Mouse (Mus musculus) MEL (cell line): ENCODE measurements around the gene Usp33.

ENCODE experiments used
- CTCF ChIP-seq, 3 experiments: IDR thresholded peaks in 2 of 3; conservative IDR thresholded peaks in 1 of 3; 2 replicates each; pipeline ENCODE4 v1.5.1; 2011 to 2012; ENCODE audit warnings: low read length in 3 of 3, low read depth in 2 of 3, mild to moderate bottlenecking in 2 of 3, improper control_type of control experiment in 1 of 3, inconsistent platforms in 1 of 3, mixed read lengths in 1 of 3, moderate library complexity in 1 of 3; ENCODE audit not compliant: control insufficient read depth in 1 of 3, insufficient read depth in 1 of 3, poor library complexity in 1 of 3, severe bottlenecking in 1 of 3
- MAX ChIP-seq: IDR thresholded peaks from 2 replicates; pipeline ENCODE4 v1.6.1; 2011; ENCODE audit warnings: low read length, improper control_type of control experiment
- POLR2A ChIP-seq, 2 experiments: IDR thresholded peaks; 2 replicates each; pipeline ENCODE4 v1.6.1; 2011 to 2012; ENCODE audit warnings: low read length in 2 of 2, mild to moderate bottlenecking in 2 of 2, control low read depth in 1 of 2, improper control_type of control experiment in 1 of 2, low read depth in 1 of 2, moderate library complexity in 1 of 2; ENCODE audit not compliant: control insufficient read depth in 1 of 2, insufficient read depth in 1 of 2, poor library complexity in 1 of 2
- TAL1 ChIP-seq: IDR thresholded peaks from 2 replicates; pipeline ENCODE4 v1.6.1; 2012; ENCODE audit warnings: mild to moderate bottlenecking, inconsistent platforms, low read length, moderate library complexity, mixed read lengths

DNA sequence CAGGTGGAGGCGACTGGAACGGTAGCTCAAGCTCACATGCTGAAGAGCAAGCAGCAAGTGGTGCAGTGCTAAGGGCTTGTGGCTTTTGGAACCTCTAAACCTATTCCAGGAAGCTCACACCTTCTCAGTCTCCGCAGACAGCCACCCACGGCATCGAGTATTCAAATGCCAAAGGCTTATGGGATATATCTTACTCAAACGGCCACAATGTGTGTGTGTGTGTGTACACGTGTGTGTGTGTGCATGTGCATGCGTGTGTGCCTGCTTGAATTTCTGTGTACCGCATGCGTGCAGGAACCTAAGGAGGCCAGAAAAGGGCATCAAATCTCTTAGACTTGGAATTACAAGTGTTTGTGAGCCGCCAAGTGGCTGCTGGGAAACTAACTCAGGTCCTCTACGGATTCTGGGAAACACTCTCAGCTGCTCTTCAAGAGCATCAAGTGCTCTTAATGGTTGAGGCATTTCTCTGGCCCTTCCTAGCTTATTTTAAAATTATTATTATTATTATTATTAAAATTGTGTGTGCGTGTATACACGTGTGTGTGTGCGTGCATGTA, 3.2 kb upstream of the Usp33 start:
- TF ChIP-seq TAL1 (no peak), MAX (no peak), CTCF (IDR thresholded peaks at IDR 0.05 in 2 of 3, conservative IDR thresholded peaks at IDR 0.05 in 1 of 3; ENCODE audit: control insufficient read depth in 1 of 3, insufficient read depth in 1 of 3, low read depth in 2 of 3, low read length in 3 of 3, poor library complexity in 1 of 3, severe bottlenecking in 1 of 3) (no peak), POLR2A (IDR thresholded peaks at IDR 0.05; ENCODE audit: control insufficient read depth in 1 of 2, insufficient read depth in 1 of 2, low read depth in 1 of 2, low read length in 2 of 2, poor library complexity in 1 of 2) (no peak)
